In the genomic region with DNA sequence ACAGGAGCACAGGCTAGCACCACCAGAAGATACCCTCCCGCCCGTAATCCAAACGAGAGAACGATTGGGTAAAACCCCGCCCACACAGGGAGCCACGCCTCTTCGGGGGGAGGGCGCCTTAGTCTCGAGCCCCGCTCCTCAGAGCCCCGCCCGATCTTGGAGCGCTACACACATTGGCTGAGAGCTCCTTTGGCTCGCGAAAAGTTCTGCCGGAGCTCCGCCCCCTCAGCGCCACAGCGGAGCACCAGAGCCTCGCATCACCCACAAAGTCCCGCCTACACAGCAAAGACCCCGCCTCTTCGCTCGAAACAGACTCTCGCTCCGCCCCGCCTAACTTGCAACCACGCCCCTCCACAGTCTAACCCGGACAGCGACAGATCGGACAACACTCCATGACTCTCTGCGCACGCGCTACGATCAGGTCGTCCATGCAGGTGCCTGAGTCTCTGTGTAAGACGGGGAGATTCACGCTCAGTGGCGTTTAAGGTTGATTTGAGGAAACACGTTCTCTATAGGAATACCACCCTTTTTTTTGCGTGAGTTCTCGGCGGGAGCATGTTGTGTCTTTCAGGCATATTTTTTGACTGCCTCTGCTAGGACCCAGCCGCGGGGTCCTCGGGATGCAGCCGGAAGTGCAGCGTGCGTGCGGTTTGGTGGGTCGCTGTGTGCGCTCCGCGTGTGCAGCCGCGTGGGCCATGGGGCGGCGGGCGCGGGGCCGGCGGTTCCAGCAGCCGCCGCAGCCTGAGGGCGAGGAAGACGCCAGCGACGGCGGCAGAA, we compare ENCODE assay signal across 8 mouse cellular contexts. TPM values are rescaled to one million over a fixed set of nuclear protein-coding genes. Genes with fewer than 3 reads are reported as not detected.
DNase-seq lines count a peak whose midpoint lies in the region; ATAC-seq lines count a peak whose summit lies in the region.

Srd5a1 (minus strand) TSS at position 45 of the 777 bp plus-strand sequence.

- H3K4me2 ChIP-seq in hindbrain, embryonic 14.5 days (replicated peaks), result peak within 1 kb of the TSS; percentile 71

- H3K27ac ChIP-seq in hindbrain, embryonic 14.5 days, result peak within 1 kb of the TSS; percentile 81

- peak; percentile 99 for ATAC-seq in hindbrain, embryonic 14.5 days (ENCODE audit: low FRiP score)

- no peaks in the 10 kb centered on the region for H3K9me3 ChIP-seq in hindbrain, embryonic 14.5 days (ENCODE audit: control insufficient read depth, low read length)

- WGBS in hindbrain, embryonic 14.5 days, result under 1% methylated on average over 69 of the region's 69 CpGs

- peak within 1 kb of the TSS; percentile 83 for H3K4me3 ChIP-seq in hindbrain, embryonic 14.5 days (replicated peaks; ENCODE audit: low read length)

- H3K27me3 ChIP-seq in hindbrain, embryonic 14.5 days (ENCODE audit: control insufficient read depth, insufficient read depth, low read length), result no peaks in the 10 kb centered on the region

- H3K36me3 ChIP-seq in hindbrain, embryonic 14.5 days (replicated peaks; ENCODE audit: control insufficient read depth, insufficient read depth), result peaks cover 31% of the 10 kb centered on the region

- peak within 1 kb of the TSS; percentile 69 for H3K9ac ChIP-seq in hindbrain, embryonic 14.5 days

- 0 out of 2 replicates have a peak, but pooled peaks cover 7% of the 10 kb centered on the region for H3K4me1 ChIP-seq in hindbrain, embryonic 14.5 days (replicated peaks; ENCODE audit: control insufficient read depth, insufficient read depth, low read length)

- DNase-seq in R1 (ENCODE audit: low read depth, low spot score), result peak; percentile 99
- peak; percentile 98 to 99 for DNase-seq in cerebellum, postnatal 25 days
- peak; percentile 98 for DNase-seq in frontal cortex, postnatal 25 days (ENCODE audit: low spot score in 2 of 2)
- peak; percentile 99 for DNase-seq in hindbrain, embryonic 14.5 days (ENCODE audit: low spot score)
- DNase-seq in layer of hippocampus, postnatal 36 days, result peak; percentile 99 to 100
- peak; percentile 100 for DNase-seq in lung, postnatal 36 days
- peak; percentile 99 for DNase-seq in retina, postnatal 1 day
- peak; percentile 99 for DNase-seq in urinary bladder, adult 18-20 months (ENCODE audit: low spot score in 2 of 2)

RNA-seq across cellular contexts. Expression of gene Srd5a1, which starts in this region (rescaled TPM):
- 25.3 and 32.9 TPM in 2 replicates for polyA plus RNA-seq in hindbrain, embryonic 14.5 days (2014; fragmentation: Nextera tagmentation; extraction: Ambion mirVana)
- total RNA-seq in layer of hippocampus, postnatal 36 days (2021), result 10 to 100 TPM in 1 of 2 experiments, 1 to 10 TPM in 1; 8.6 to 11.8 TPM

Comparison
In these comparisons a context has a peak if more than half of its experiments do, and no peak if none do; other contexts are left out.
1. Peak in every context shown above with its lines: DNase-seq, ATAC-seq, H3K4me3 ChIP-seq and H3K27ac ChIP-seq.